Mouse (Mus musculus) MEL (cell line): ENCODE data around the gene Depdc5. TPM values are rescaled to one million over a fixed set of nuclear protein-coding genes. Genes with fewer than 3 reads are reported as not detected.

Experiments used
- DNase-seq: peaks from one replicate; pipeline ENCODE4 v3.0.0; 2011; ENCODE audit warnings: low read depth, low spot score
- H3K27ac ChIP-seq: 2 replicates; pipeline ENCODE4 v1.5.1; 2012; ENCODE audit warnings: low read depth, mild to moderate bottlenecking, control low read depth, low read length, moderate library complexity; ENCODE audit not compliant: control insufficient read depth
- H3K27me3 ChIP-seq, 2 experiments: fragments of 150-350 bp in 1 of 2; sonication (generic) in 1 of 2; 2 replicates each; pipeline ENCODE4 v1.6.1; 2012; ENCODE audit warnings: low read length in 2 of 2, mild to moderate bottlenecking in 2 of 2, improper control_type of control experiment in 1 of 2, moderate library complexity in 1 of 2; ENCODE audit not compliant: insufficient read depth in 2 of 2, control insufficient read depth in 1 of 2
- H3K36me3 ChIP-seq, 2 experiments: 2 replicates each; pipeline ENCODE4 v1.6.1; 2012 to 2014; ENCODE audit warnings: low read length in 2 of 2, improper control_type of control experiment in 1 of 2, inconsistent platforms in 1 of 2, mild to moderate bottlenecking in 1 of 2; ENCODE audit not compliant: insufficient read depth in 2 of 2, control insufficient read depth in 1 of 2
- H3K4me1 ChIP-seq, 2 experiments: fragments of 150-350 bp in 1 of 2; sonication (generic) in 1 of 2; 2 replicates each; pipeline ENCODE4 v1.6.1; 2012; ENCODE audit warnings: low read length in 2 of 2, improper control_type of control experiment in 1 of 2, mild to moderate bottlenecking in 1 of 2; ENCODE audit not compliant: insufficient read depth in 2 of 2, control insufficient read depth in 1 of 2
- H3K4me3 ChIP-seq, 2 experiments: fragments of 150-350 bp in 1 of 2; sonication (generic) in 1 of 2; 2 replicates each; pipeline ENCODE4 v1.5.1; 2012; ENCODE audit warnings: low read depth in 2 of 2, low read length in 2 of 2, mild to moderate bottlenecking in 2 of 2, moderate library complexity in 2 of 2, control low read depth in 1 of 2, improper control_type of control experiment in 1 of 2; ENCODE audit not compliant: control insufficient read depth in 1 of 2, insufficient read depth in 1 of 2
- H3K79me2 ChIP-seq: 2 replicates; pipeline ENCODE4 v1.6.1; 2012; ENCODE audit warnings: mild to moderate bottlenecking, low read length, moderate library complexity; ENCODE audit not compliant: control insufficient read depth, poor library complexity, insufficient read depth
- H3K9ac ChIP-seq: 2 replicates; pipeline ENCODE4 v1.6.1; 2012; ENCODE audit warnings: low read depth, mild to moderate bottlenecking, control low read depth, low read length, moderate library complexity; ENCODE audit not compliant: control insufficient read depth, poor library complexity, severe bottlenecking
- H3K9me3 ChIP-seq: fragments of 150-350 bp; sonication (generic); replicated peaks from 2 replicates; pipeline ENCODE4 v1.6.1; 2012; ENCODE audit warnings: mild to moderate bottlenecking, low read length, improper control_type of control experiment, moderate library complexity; ENCODE audit not compliant: insufficient read depth
- BHLHE40 ChIP-seq: IDR thresholded peaks from 2 replicates; pipeline ENCODE4 v1.6.1; 2012; ENCODE audit warnings: low read depth, mild to moderate bottlenecking, inconsistent platforms, low read length, improper control_type of control experiment, borderline replicate concordance
- CHD1 ChIP-seq: IDR thresholded peaks from 2 replicates; pipeline ENCODE4 v1.6.1; 2012; ENCODE audit warnings: low read depth, mild to moderate bottlenecking, inconsistent platforms, low read length, improper control_type of control experiment
- CHD2 ChIP-seq: IDR thresholded peaks from 2 replicates; pipeline ENCODE4 v1.6.1; 2011; ENCODE audit warnings: low read length, improper control_type of control experiment
- CTCF ChIP-seq, 3 experiments: IDR thresholded peaks in 2 of 3; conservative IDR thresholded peaks in 1 of 3; 2 replicates each; pipeline ENCODE4 v1.5.1; 2011 to 2012; ENCODE audit warnings: low read length in 3 of 3, low read depth in 2 of 3, mild to moderate bottlenecking in 2 of 3, improper control_type of control experiment in 1 of 3, inconsistent platforms in 1 of 3, mixed read lengths in 1 of 3, moderate library complexity in 1 of 3; ENCODE audit not compliant: control insufficient read depth in 1 of 3, insufficient read depth in 1 of 3, poor library complexity in 1 of 3, severe bottlenecking in 1 of 3
- E2F4 ChIP-seq: IDR thresholded peaks from 2 replicates; pipeline ENCODE4 v1.6.1; 2011; ENCODE audit warnings: low read depth, low read length, improper control_type of control experiment, borderline replicate concordance
- ELF1 ChIP-seq: IDR thresholded peaks from 2 replicates; pipeline ENCODE4 v1.6.1; 2014; ENCODE audit warnings: low read depth, mild to moderate bottlenecking, inconsistent platforms, low read length, improper control_type of control experiment, moderate library complexity
- HCFC1 ChIP-seq: IDR thresholded peaks from 2 replicates; pipeline ENCODE4 v1.6.1; 2012; ENCODE audit warnings: low read depth, mild to moderate bottlenecking, inconsistent platforms, low read length, improper control_type of control experiment, moderate library complexity
- MAFK ChIP-seq: IDR thresholded peaks from 2 replicates; pipeline ENCODE4 v1.6.1; 2011; ENCODE audit warnings: low read depth, mild to moderate bottlenecking, low read length, improper control_type of control experiment, borderline replicate concordance
- MAX ChIP-seq: IDR thresholded peaks from 2 replicates; pipeline ENCODE4 v1.6.1; 2011; ENCODE audit warnings: low read length, improper control_type of control experiment
- MXI1 ChIP-seq: IDR thresholded peaks from 2 replicates; pipeline ENCODE4 v1.6.1; 2011; ENCODE audit warnings: mild to moderate bottlenecking, low read depth, low read length, improper control_type of control experiment
- MYB ChIP-seq: IDR thresholded peaks from 2 replicates; pipeline ENCODE4 v1.6.1; 2011; ENCODE audit warnings: mild to moderate bottlenecking, low read depth, low read length, improper control_type of control experiment
- MYC ChIP-seq: IDR thresholded peaks from 2 replicates; pipeline ENCODE4 v1.6.1; 2011; ENCODE audit warnings: low read depth, mild to moderate bottlenecking, low read length, improper control_type of control experiment, moderate library complexity
- NELFE ChIP-seq: IDR thresholded peaks from 2 replicates; pipeline ENCODE4 v1.6.1; 2011; ENCODE audit warnings: low read depth, low read length, improper control_type of control experiment
- POLR2A ChIP-seq, 2 experiments: IDR thresholded peaks; 2 replicates each; pipeline ENCODE4 v1.6.1; 2011 to 2012; ENCODE audit warnings: low read length in 2 of 2, mild to moderate bottlenecking in 2 of 2, control low read depth in 1 of 2, improper control_type of control experiment in 1 of 2, low read depth in 1 of 2, moderate library complexity in 1 of 2; ENCODE audit not compliant: control insufficient read depth in 1 of 2, insufficient read depth in 1 of 2, poor library complexity in 1 of 2
- POLR2AphosphoS2 ChIP-seq: IDR thresholded peaks from 2 replicates; pipeline ENCODE4 v1.6.1; 2011; ENCODE audit warnings: low read length, improper control_type of control experiment
- RAD21 ChIP-seq: IDR thresholded peaks from 2 replicates; pipeline ENCODE4 v1.6.1; 2011; ENCODE audit warnings: mild to moderate bottlenecking, low read depth, low read length, improper control_type of control experiment
- RCOR1 ChIP-seq: IDR thresholded peaks from 2 replicates; pipeline ENCODE4 v1.6.1; 2012; ENCODE audit warnings: low read depth, mild to moderate bottlenecking, inconsistent platforms, low read length, improper control_type of control experiment
- SIN3A ChIP-seq: IDR thresholded peaks from 2 replicates; pipeline ENCODE4 v1.6.1; 2012; ENCODE audit warnings: low read length, improper control_type of control experiment, inconsistent platforms
- SMC3 ChIP-seq: IDR thresholded peaks from 2 replicates; pipeline ENCODE4 v1.6.1; 2011; ENCODE audit warnings: low read depth, low read length, improper control_type of control experiment
- TAL1 ChIP-seq: IDR thresholded peaks from 2 replicates; pipeline ENCODE4 v1.6.1; 2012; ENCODE audit warnings: mild to moderate bottlenecking, inconsistent platforms, low read length, moderate library complexity, mixed read lengths
- TBP ChIP-seq: IDR thresholded peaks from 2 replicates; pipeline ENCODE4 v1.8.0; 2011; ENCODE audit warnings: low read depth, low read length, improper control_type of control experiment
- UBTF ChIP-seq: IDR thresholded peaks from 2 replicates; pipeline ENCODE4 v1.6.1; 2012; ENCODE audit warnings: low read depth, mild to moderate bottlenecking, inconsistent platforms, low read length, improper control_type of control experiment, moderate library complexity, borderline replicate concordance; ENCODE audit not compliant: insufficient read depth
- USF1 ChIP-seq: IDR thresholded peaks from 2 replicates; pipeline ENCODE4 v1.6.1; 2014; ENCODE audit warnings: low read depth, mild to moderate bottlenecking, inconsistent platforms, low read length, improper control_type of control experiment, moderate library complexity
- ZMIZ1 ChIP-seq: IDR thresholded peaks from 2 replicates; pipeline ENCODE4 v1.6.1; 2012; ENCODE audit warnings: low read depth, mild to moderate bottlenecking, inconsistent platforms, low read length, improper control_type of control experiment, moderate library complexity
- ZNF384 ChIP-seq: IDR thresholded peaks from 2 replicates; pipeline ENCODE4 v1.6.1; 2012; ENCODE audit warnings: low read depth, mild to moderate bottlenecking, inconsistent platforms, low read length, improper control_type of control experiment
- polyA plus RNA-seq, 2 experiments: library from polyadenylated mRNA; stranded (reverse) in 1 of 2; unstranded in 1 of 2; fragments of >175 nt in 1 of 2; fragments of >200 nt in 1 of 2; gene quantifications; 2 replicates each; pipeline versions ENCODE4 v1.2.1 to v1.2.4; 2012; ENCODE audit warnings: low replicate concordance in 2 of 2, low read depth in 1 of 2; ENCODE audit not compliant: insufficient read length in 2 of 2, insufficient read depth in 1 of 2, missing spikeins in 1 of 2
- total RNA-seq: library from RNA; depleted of rRNA; stranded (reverse); fragments of 300-350 nt; gene quantifications from 2 replicates; pipeline ENCODE4 v1.2.3, GENCODE M21; 2012

Gene Depdc5
- total and polyA plus RNA-seq, 3 experiments = 20.3 to 23.9 TPM; not detected in 1

DNA sequence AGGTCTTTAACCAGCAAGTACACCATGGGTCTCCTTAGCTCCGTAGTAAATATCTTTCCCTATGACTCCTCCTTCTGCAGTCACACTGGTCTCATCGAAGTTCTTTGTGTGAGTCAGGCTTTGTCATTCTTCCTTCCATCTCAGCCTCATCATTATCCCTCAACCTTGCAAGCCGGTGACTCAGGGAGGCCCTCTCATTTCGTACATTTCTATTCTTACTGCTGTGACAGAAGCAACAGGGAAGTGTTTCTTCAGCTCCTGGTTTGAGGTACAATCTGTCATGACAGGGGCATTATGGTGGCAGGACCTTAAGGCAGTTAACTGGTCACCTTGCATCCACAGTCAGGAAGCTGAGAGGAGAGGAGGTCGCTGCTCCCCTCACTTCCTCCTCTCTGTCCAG lies 139.3 kb downstream of the Depdc5 start:
- no peak overlapping the region for H3K27ac ChIP-seq
- H3K9me3 ChIP-seq = no peaks in the 10 kb centered on the region
- no peaks in the 10 kb centered on the region for H3K79me2 ChIP-seq
- H3K4me3 ChIP-seq = no peak overlapping the region
- peaks cover 0 to 5% of the 10 kb centered on the region in 2 experiments; a peak in 1 of 4 replicates for H3K4me1 ChIP-seq
- DNase-seq = no peak
- H3K27me3 ChIP-seq = peaks cover 1 to 3% of the 10 kb centered on the region in 2 experiments; a peak in 3 of 4 replicates
- peaks cover 0 to 3% of the 10 kb centered on the region in 2 experiments; a peak in 2 of 4 replicates for H3K36me3 ChIP-seq
- no peak for TF ChIP-seq MYB
- no peak for TF ChIP-seq POLR2AphosphoS2
- TF ChIP-seq TAL1 = no peak
- no peak for TF ChIP-seq ELF1
- no peak for TF ChIP-seq ZNF384
- TF ChIP-seq USF1 = no peak
- no peak for TF ChIP-seq RAD21
- no peak for TF ChIP-seq SMC3
- no peak for TF ChIP-seq MAX
- no peak for TF ChIP-seq POLR2A (IDR thresholded peaks at IDR 0.05; ENCODE audit: control insufficient read depth in 1 of 2, insufficient read depth in 1 of 2, low read depth in 1 of 2, low read length in 2 of 2, poor library complexity in 1 of 2)
- no peak for TF ChIP-seq CHD1
- no peak for TF ChIP-seq UBTF
- TF ChIP-seq HCFC1 = no peak
- no peak for TF ChIP-seq RCOR1
- TF ChIP-seq CTCF (IDR thresholded peaks at IDR 0.05 in 2 of 3, conservative IDR thresholded peaks at IDR 0.05 in 1 of 3; ENCODE audit: control insufficient read depth in 1 of 3, insufficient read depth in 1 of 3, low read depth in 2 of 3, low read length in 3 of 3, poor library complexity in 1 of 3, severe bottlenecking in 1 of 3) = no peak
- no peak for TF ChIP-seq BHLHE40
- TF ChIP-seq, all 39 proteins: peak for 0
- no peak overlapping the region for H3K9ac ChIP-seq

DNA sequence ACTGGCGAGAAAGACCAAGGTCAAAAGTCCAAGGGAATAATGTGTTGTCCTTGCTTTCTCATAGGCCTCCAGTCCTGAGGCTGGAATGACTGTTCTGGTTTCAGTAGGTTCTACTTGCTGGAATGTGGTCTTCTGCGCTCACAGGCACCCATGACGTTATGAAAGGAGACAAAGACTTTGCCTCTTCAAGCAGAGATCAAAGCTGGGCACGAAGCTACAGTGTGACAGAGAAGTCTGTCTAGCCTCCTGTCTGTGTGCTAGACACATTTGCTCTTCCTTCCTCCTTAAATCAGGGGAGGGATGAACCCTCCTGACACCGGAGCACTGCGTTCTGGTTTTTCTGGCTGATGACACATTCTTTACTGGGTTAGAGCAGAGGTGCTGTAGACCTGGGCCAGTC lies 140.0 kb downstream of the Depdc5 start:
- H3K27me3 ChIP-seq = peaks cover 1 to 3% of the 10 kb centered on the region in 2 experiments; a peak in 3 of 4 replicates
- no peaks in the 10 kb centered on the region for H3K9me3 ChIP-seq
- no peaks in the 10 kb centered on the region for H3K79me2 ChIP-seq
- H3K4me1 ChIP-seq = no peaks in the 10 kb centered on the region
- H3K36me3 ChIP-seq = no peaks in the 10 kb centered on the region
- no peak overlapping the region for H3K4me3 ChIP-seq
- no peak for DNase-seq
- H3K9ac ChIP-seq = no peak overlapping the region
- H3K27ac ChIP-seq = no peak overlapping the region
- no peak for TF ChIP-seq USF1
- no peak for TF ChIP-seq MAX
- TF ChIP-seq POLR2AphosphoS2 = no peak
- TF ChIP-seq ELF1 = no peak
- no peak for TF ChIP-seq SIN3A
- TF ChIP-seq NELFE = no peak
- TF ChIP-seq CHD2 = no peak
- no peak for TF ChIP-seq TBP
- no peak for TF ChIP-seq ZMIZ1
- no peak for TF ChIP-seq MXI1
- TF ChIP-seq CHD1 = no peak
- no peak for TF ChIP-seq UBTF
- no peak for TF ChIP-seq POLR2A (IDR thresholded peaks at IDR 0.05; ENCODE audit: control insufficient read depth in 1 of 2, insufficient read depth in 1 of 2, low read depth in 1 of 2, low read length in 2 of 2, poor library complexity in 1 of 2)
- no peak for TF ChIP-seq MYC
- no peak for TF ChIP-seq TAL1
- no peak for TF ChIP-seq MAFK
- no peak for TF ChIP-seq E2F4
